Mouse (Mus musculus): Measurements from ENCODE around the gene Dbnl. TPM values are rescaled to one million over a fixed set of nuclear protein-coding genes. Genes with fewer than 3 reads are reported as not detected.

Dbnl gene
- polyA plus RNA-seq, 2 experiments = 31.3 to 35.9 TPM

- Histone ChIP-seq H3K9me3 (ENCODE audit: control insufficient read depth, low read length) (no peaks in the 10 kb centered on the region), H3K4me3 (ENCODE audit: insufficient read depth in 1 of 2, low read depth in 2 of 2, low read length in 2 of 2) (no peak overlapping the region), H3K27ac (no peak overlapping the region), H3K9ac (replicated peaks) (no peak overlapping the region), H3K4me2 (ENCODE audit: low read depth) (no peak overlapping the region), H3K27me3 (ENCODE audit: control insufficient read depth, insufficient read depth, low read length) (no peaks in the 10 kb centered on the region), H3K4me1 (replicated peaks; ENCODE audit: control insufficient read depth in 2 of 2, insufficient read depth in 2 of 2, low read length in 1 of 2) (peaks cover 4 to 8% of the 10 kb centered on the region in 2 experiments; a peak in 2 of 4 replicates), H3K36me3 (replicated peaks; ENCODE audit: control insufficient read depth, insufficient read depth, low read depth) (no peaks in the 10 kb centered on the region)
- TF ChIP-seq EP300 (IDR thresholded peaks at IDR 0.05; ENCODE audit: low read depth) = no peak
- no peak for TF ChIP-seq CTCF (IDR thresholded peaks at IDR 0.05; ENCODE audit: low read depth)
- ATAC-seq (ENCODE audit: insufficient read depth) (no peak), DNase-seq (ENCODE audit: low read depth in 3 of 3, low spot score in 3 of 3) (no peak)
- 76% methylated on average over 2 of the region's 2 CpGs for WGBS (ENCODE audit: insufficient replicate concordance)
These were observed 53.5 kb downstream of the Dbnl start for GRCm38 (mm10) chr11:5841751-5842150.

GRCm38 (mm10) chr11:5843131-5843530, 54.8 kb downstream of the Dbnl start:
- Histone ChIP-seq H3K4me1 (replicated peaks; ENCODE audit: control insufficient read depth in 2 of 2, insufficient read depth in 2 of 2, low read length in 1 of 2) (peaks cover 0 to 2% of the 10 kb centered on the region in 2 experiments; a peak in 1 of 4 replicates), H3K9me3 (ENCODE audit: control insufficient read depth, low read length) (no peaks in the 10 kb centered on the region), H3K4me2 (ENCODE audit: low read depth) (no peak overlapping the region), H3K9ac (replicated peaks) (no peak overlapping the region), H3K27ac (no peak overlapping the region), H3K4me3 (ENCODE audit: insufficient read depth in 1 of 2, low read depth in 2 of 2, low read length in 2 of 2) (no peak overlapping the region), H3K36me3 (replicated peaks; ENCODE audit: control insufficient read depth, insufficient read depth, low read depth) (no peaks in the 10 kb centered on the region), H3K27me3 (ENCODE audit: control insufficient read depth, insufficient read depth, low read length) (no peaks in the 10 kb centered on the region)
- WGBS (ENCODE audit: insufficient replicate concordance) = 68% methylated on average over 3 of the region's 3 CpGs
- DNase-seq (ENCODE audit: low read depth in 3 of 3, low spot score in 3 of 3) (no peak), ATAC-seq (ENCODE audit: insufficient read depth) (no peak)
- TF ChIP-seq CTCF (IDR thresholded peaks at IDR 0.05; ENCODE audit: low read depth) (no peak), EP300 (IDR thresholded peaks at IDR 0.05; ENCODE audit: low read depth) (no peak)

- Histone ChIP-seq H3K27me3 (ENCODE audit: control insufficient read depth, insufficient read depth, low read length) (no peaks in the 10 kb centered on the region), H3K4me1 (replicated peaks; ENCODE audit: control insufficient read depth in 2 of 2, insufficient read depth in 2 of 2, low read length in 1 of 2) (0 out of 4 replicates have a peak, but pooled peaks cover 0 to 2% of the 10 kb centered on the region in 2 experiments), H3K4me3 (ENCODE audit: insufficient read depth in 1 of 2, low read depth in 2 of 2, low read length in 2 of 2) (no peak overlapping the region), H3K27ac (no peak overlapping the region), H3K9ac (replicated peaks) (no peak overlapping the region), H3K4me2 (ENCODE audit: low read depth) (no peak overlapping the region), H3K36me3 (replicated peaks; ENCODE audit: control insufficient read depth, insufficient read depth, low read depth) (no peaks in the 10 kb centered on the region), H3K9me3 (ENCODE audit: control insufficient read depth, low read length) (no peaks in the 10 kb centered on the region)
- ATAC-seq (ENCODE audit: insufficient read depth) = no peak
- TF ChIP-seq EP300 (IDR thresholded peaks at IDR 0.05; ENCODE audit: low read depth) (no peak), CTCF (IDR thresholded peaks at IDR 0.05; ENCODE audit: low read depth) (no peak)
- DNase-seq (ENCODE audit: low read depth in 3 of 3, low spot score in 3 of 3) = no peak
- WGBS (ENCODE audit: insufficient replicate concordance) = 50% methylated on average over 7 of the region's 7 CpGs
These were observed 58.5 kb downstream of the Dbnl start for GRCm38 (mm10) chr11:5846639-5847345.

GRCm38 (mm10) chr11:5848741-5849140, 60.5 kb downstream of the Dbnl start:
- Histone ChIP-seq H3K27me3 (ENCODE audit: control insufficient read depth, insufficient read depth, low read length) (no peaks in the 10 kb centered on the region), H3K9ac (replicated peaks) (no peak overlapping the region), H3K4me2 (ENCODE audit: low read depth) (no peak overlapping the region), H3K4me1 (replicated peaks; ENCODE audit: control insufficient read depth in 2 of 2, insufficient read depth in 2 of 2, low read length in 1 of 2) (0 out of 4 replicates have a peak, but pooled peaks cover 0 to 2% of the 10 kb centered on the region in 2 experiments), H3K4me3 (ENCODE audit: insufficient read depth in 1 of 2, low read depth in 2 of 2, low read length in 2 of 2) (no peak overlapping the region), H3K9me3 (ENCODE audit: control insufficient read depth, low read length) (no peaks in the 10 kb centered on the region), H3K36me3 (replicated peaks; ENCODE audit: control insufficient read depth, insufficient read depth, low read depth) (no peaks in the 10 kb centered on the region), H3K27ac (no peak overlapping the region)
- DNase-seq (ENCODE audit: low read depth in 3 of 3, low spot score in 3 of 3) (no peak), ATAC-seq (ENCODE audit: insufficient read depth) (no peak)
- no peak for TF ChIP-seq EP300 (IDR thresholded peaks at IDR 0.05; ENCODE audit: low read depth)
- TF ChIP-seq CTCF (IDR thresholded peaks at IDR 0.05; ENCODE audit: low read depth) = no peak
- WGBS (ENCODE audit: insufficient replicate concordance) = 59% methylated on average over 6 of the region's 6 CpGs

- no peak overlapping the region for H3K9ac ChIP-seq (replicated peaks)
- no peak overlapping the region for H3K4me2 ChIP-seq (ENCODE audit: low read depth)
- H3K36me3 ChIP-seq (replicated peaks; ENCODE audit: control insufficient read depth, insufficient read depth, low read depth) = no peaks in the 10 kb centered on the region
- TF ChIP-seq EP300 (IDR thresholded peaks at IDR 0.05; ENCODE audit: low read depth) = no peak
- no peak for TF ChIP-seq CTCF (IDR thresholded peaks at IDR 0.05; ENCODE audit: low read depth)
- 51% methylated on average over 2 of the region's 2 CpGs for WGBS (ENCODE audit: insufficient replicate concordance)
- H3K27ac ChIP-seq = no peak overlapping the region
- no peak for DNase-seq (ENCODE audit: low read depth in 3 of 3, low spot score in 3 of 3)
- no peaks in the 10 kb centered on the region for H3K9me3 ChIP-seq (ENCODE audit: control insufficient read depth, low read length)
- ATAC-seq (ENCODE audit: insufficient read depth) = no peak
- 0 out of 4 replicates have a peak, but pooled peaks cover 0 to 2% of the 10 kb centered on the region in 2 experiments for H3K4me1 ChIP-seq (replicated peaks; ENCODE audit: control insufficient read depth in 2 of 2, insufficient read depth in 2 of 2, low read length in 1 of 2)
- no peaks in the 10 kb centered on the region for H3K27me3 ChIP-seq (ENCODE audit: control insufficient read depth, insufficient read depth, low read length)
- no peak overlapping the region for H3K4me3 ChIP-seq (ENCODE audit: insufficient read depth in 1 of 2, low read depth in 2 of 2, low read length in 2 of 2)
These were observed 61.0 kb downstream of the Dbnl start for GRCm38 (mm10) chr11:5849316-5849715.
